14 mouse cellular contexts compared by ENCODE assay signal in the genomic region with DNA sequence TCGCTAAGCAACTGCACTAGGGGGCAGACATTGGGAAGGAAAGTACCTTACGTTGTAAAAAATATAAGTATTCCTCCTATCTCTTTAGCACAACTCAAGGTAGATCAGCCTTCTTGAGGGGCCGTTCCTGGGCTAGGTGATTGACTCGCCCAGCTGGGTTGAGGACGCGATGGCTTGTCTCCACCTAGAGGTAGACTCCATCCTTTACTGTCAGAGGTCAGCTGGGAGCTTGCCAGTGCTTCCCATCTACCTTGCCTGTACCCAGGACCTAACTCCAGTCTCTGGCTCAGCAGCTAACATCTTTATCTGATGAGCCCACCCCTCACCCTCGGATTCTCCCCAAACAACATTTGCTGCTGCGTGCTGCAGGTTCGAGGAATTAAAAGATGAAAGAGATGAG. TPM values are rescaled to one million over a fixed set of nuclear protein-coding genes. Genes with fewer than 3 reads are reported as not detected.
DNase-seq lines count a peak whose midpoint lies in the region; ATAC-seq and TF ChIP-seq lines count a peak whose summit lies in the region.
"Had no signal": no experiment of that assay in that cellular context is flagged by ENCODE, and none has a peak within 500 bp of the region (broad histone marks: within the 10 kb centered on the region; RNA-seq: fewer than 3 reads in every experiment).

No protein-coding gene starts in this region.

- no peak overlapping the region for H3K4me3 ChIP-seq in kidney, embryonic 14.5 days (ENCODE audit: low read length)
- H3K4me3 ChIP-seq in thymus, adult 2 months (ENCODE audit: control insufficient read depth, insufficient read depth, low read length), result no peak overlapping the region
- H3K4me3 ChIP-seq in small intestine, adult 2 months (ENCODE audit: low read depth, low read length), result no peak overlapping the region
- H3K4me3 ChIP-seq in embryonic facial prominence, embryonic 10.5 days, result no peak overlapping the region
- H3K4me3 ChIP-seq: forebrain, embryonic 13.5 days; megakaryocyte, embryonic 14.5 days had no signal

- no peaks in the 10 kb centered on the region for H3K36me3 ChIP-seq in kidney, embryonic 14.5 days (ENCODE audit: control insufficient read depth, insufficient read depth, low read length)
- no peaks in the 10 kb centered on the region for H3K36me3 ChIP-seq in thymus, adult 2 months (ENCODE audit: control insufficient read depth, insufficient read depth, low read length)
- no peaks in the 10 kb centered on the region for H3K36me3 ChIP-seq in small intestine, adult 2 months (ENCODE audit: control insufficient read depth, insufficient read depth, low read length)
- H3K36me3 ChIP-seq in embryonic facial prominence, embryonic 10.5 days (replicated peaks), result no peaks in the 10 kb centered on the region

- H3K27ac ChIP-seq in kidney, embryonic 14.5 days (ENCODE audit: low read depth, low read length), result no peak overlapping the region
- no peak overlapping the region for H3K27ac ChIP-seq in thymus, adult 2 months (ENCODE audit: control insufficient read depth, insufficient read depth, low read length)
- no peak overlapping the region for H3K27ac ChIP-seq in small intestine, adult 2 months (ENCODE audit: insufficient read depth, low read depth, low read length)
- H3K27ac ChIP-seq in embryonic facial prominence, embryonic 10.5 days (replicated peaks), result no peak overlapping the region
- H3K27ac ChIP-seq: forebrain, embryonic 13.5 days had no signal

- no peaks in the 10 kb centered on the region for H3K9me3 ChIP-seq in kidney, embryonic 14.5 days (ENCODE audit: control insufficient read depth, low read length)
- peaks cover 3% of the 10 kb centered on the region; the same call in 1 of the 2 replicates for H3K9me3 ChIP-seq in embryonic facial prominence, embryonic 10.5 days
- H3K9me3 ChIP-seq: forebrain, embryonic 13.5 days had no signal

- 58% methylated on average over 9 of the region's 9 CpGs for WGBS in kidney, embryonic 14.5 days
- 66% methylated on average over 9 of the region's 9 CpGs for WGBS in thymus, adult 2 months
- 45% methylated on average over 9 of the region's 9 CpGs for WGBS in small intestine, adult 2 months
- WGBS in embryonic facial prominence, embryonic 10.5 days, result 59% methylated on average over 9 of the region's 9 CpGs

- peak; percentile 22 for DNase-seq in gastrocnemius, adult 18-20 months (ENCODE audit: low spot score)
- DNase-seq in gastrocnemius, postnatal 25 days, result no peak
- DNase-seq in kidney, postnatal 14 days, result peak; percentile 9
- peak; percentile 9 for DNase-seq in thymus, adult 2 months
- no peak for DNase-seq in thymus, postnatal 36 days
- DNase-seq in embryonic facial prominence, embryonic 10.5 days (ENCODE audit: low spot score), result no peak
- DNase-seq: adrenal gland, postnatal 14 days; heart, postnatal 14 days; lung, adult 18-20 months; right cerebral cortex, adult 18-20 months had no signal

- H3K4me1 ChIP-seq in kidney, embryonic 14.5 days (ENCODE audit: control insufficient read depth, insufficient read depth, low read length), result no peaks in the 10 kb centered on the region
- H3K4me1 ChIP-seq in thymus, adult 2 months (replicated peaks; ENCODE audit: control insufficient read depth, insufficient read depth, low read length), result no peaks in the 10 kb centered on the region
- H3K4me1 ChIP-seq in small intestine, adult 2 months (ENCODE audit: control insufficient read depth, insufficient read depth, insufficient read length, low read length), result peaks cover 8% of the 10 kb centered on the region; the same call in 1 of the 2 replicates
- H3K4me1 ChIP-seq in embryonic facial prominence, embryonic 10.5 days, result no peaks in the 10 kb centered on the region
- H3K4me1 ChIP-seq: forebrain, embryonic 13.5 days; megakaryocyte, embryonic 14.5 days had no signal

- ATAC-seq in kidney, embryonic 14.5 days (ENCODE audit: low FRiP score, low TSS enrichment), result no peak
- ATAC-seq: forebrain, embryonic 13.5 days had no signal

- no peak overlapping the region for H3K4me2 ChIP-seq in kidney, embryonic 14.5 days (replicated peaks; ENCODE audit: low read depth, low read length)
- H3K4me2 ChIP-seq: forebrain, embryonic 13.5 days had no signal

- no peak for TF ChIP-seq POLR2A in thymus, adult 2 months (IDR thresholded peaks at IDR 0.05; ENCODE audit: control insufficient read depth, extremely low read depth, insufficient read depth, low read length, poor library complexity)
- no peak for TF ChIP-seq POLR2A in small intestine, adult 2 months (IDR thresholded peaks at IDR 0.05; ENCODE audit: low read depth, low read length)

- no peak overlapping the region for H3K9ac ChIP-seq in kidney, embryonic 14.5 days (ENCODE audit: low read depth, low read length)
- H3K9ac ChIP-seq: forebrain, embryonic 13.5 days had no signal

- no peak for TF ChIP-seq CTCF in thymus, adult 2 months (IDR thresholded peaks at IDR 0.05; ENCODE audit: borderline replicate concordance, control insufficient read depth, extremely low read depth, insufficient read depth, low read length, poor library complexity)
- peak; percentile 30; the same call in 1 of the 2 replicates for TF ChIP-seq CTCF in small intestine, adult 2 months (IDR thresholded peaks at IDR 0.05; ENCODE audit: extremely low read depth, insufficient read length, insufficient replicate concordance, low read depth, low read length)

- H3K27me3 ChIP-seq in kidney, embryonic 14.5 days (ENCODE audit: control insufficient read depth, insufficient read depth, low read length), result no peaks in the 10 kb centered on the region
- H3K27me3 ChIP-seq in thymus, adult 2 months (ENCODE audit: control insufficient read depth, insufficient read depth, low read length), result no peaks in the 10 kb centered on the region
- H3K27me3 ChIP-seq in small intestine, adult 2 months (ENCODE audit: control insufficient read depth, insufficient read depth, low read length), result no peaks in the 10 kb centered on the region
- H3K27me3 ChIP-seq in embryonic facial prominence, embryonic 10.5 days (replicated peaks; ENCODE audit: low read depth, poor library complexity, severe bottlenecking), result no peaks in the 10 kb centered on the region
- H3K27me3 ChIP-seq: forebrain, embryonic 13.5 days; megakaryocyte, embryonic 14.5 days had no signal

RNA-seq across cellular contexts. Expression of gene Foxn2, which starts 59.4 kb away (rescaled TPM):
- 10 to 100 TPM; 11.5 to 14.3 TPM for total RNA-seq in gastrocnemius, adult 18-20 months (2021)
- total RNA-seq in gastrocnemius, postnatal 25 days (2021), result 10 to 100 TPM in 1 of 2 experiments, 1 to 10 TPM in 1; 9.3 to 10.9 TPM
- polyA plus RNA-seq in kidney, embryonic 14.5 days (2014; fragmentation: Nextera tagmentation; extraction: Ambion mirVana), result 12.2 and 12.6 TPM in 2 replicates
- 11.0 and 12.1 TPM in 2 replicates for polyA plus RNA-seq in thymus, adult 2 months (2012; rRNA removed)
- 2.1 and 2.5 TPM in 2 replicates for polyA plus RNA-seq in small intestine, adult 2 months (2012; rRNA removed)
- polyA plus RNA-seq in embryonic facial prominence, embryonic 10.5 days (2016; fragmentation: Nextera tagmentation; extraction: Ambion mirVana), result 16.6 and 17.3 TPM in 2 replicates

Comparison
In these comparisons a context has a peak if more than half of its experiments do, and no peak if none do; other contexts are left out.
1. DNase-seq: peak in gastrocnemius, adult 18-20 months (single experiment), kidney, postnatal 14 days (single experiment) and thymus, adult 2 months (single experiment); none in gastrocnemius, postnatal 25 days (single experiment), thymus, postnatal 36 days (0 of 2) and embryonic facial prominence, embryonic 10.5 days (single experiment).